Mouse (Mus musculus) CD8-positive naive resting alpha-beta T cell, adult 2 months (primary cell): ENCODE measurements around the gene Ppard.

Experiments used
- DNase-seq, 2 experiments: peaks; one replicate each; pipeline ENCODE4 v3.0.0; 2022; ENCODE audit warnings: low read depth in 2 of 2, low spot score in 2 of 2

The Ppard gene

GRCm38 (mm10) chr17:28332113-28332914 lies 99.8 kb downstream of the Ppard start:
- DNase-seq: no peak

GRCm38 (mm10) chr17:28332915-28333546 lies 100.5 kb downstream of the Ppard start:
- no peak for DNase-seq

GRCm38 (mm10) chr17:28335267-28335666 lies 102.8 kb downstream of the Ppard start:
- no peak for DNase-seq

GRCm38 (mm10) chr17:28337547-28337946 lies 105.0 kb downstream of the Ppard start:
- DNase-seq: no peak

GRCm38 (mm10) chr17:28340578-28340977 lies 108.1 kb downstream of the Ppard start:
- DNase-seq: no peak

GRCm38 (mm10) chr17:28341091-28341490 lies 108.6 kb downstream of the Ppard start:
- DNase-seq: no peak

- no peak for DNase-seq
Measured at GRCm38 (mm10) chr17:28344050-28344607, 111.6 kb downstream of the Ppard start.

GRCm38 (mm10) chr17:28344670-28345069 lies 112.2 kb downstream of the Ppard start:
- no peak for DNase-seq

- DNase-seq: no peak
Measured at GRCm38 (mm10) chr17:28345271-28345721, 112.8 kb downstream of the Ppard start.

GRCm38 (mm10) chr17:28345882-28346281 lies 113.4 kb downstream of the Ppard start:
- no peak for DNase-seq

- no peak for DNase-seq
Measured at GRCm38 (mm10) chr17:28347327-28347726, 114.8 kb downstream of the Ppard start.

GRCm38 (mm10) chr17:28348211-28348610 lies 115.7 kb downstream of the Ppard start:
- no peak for DNase-seq

GRCm38 (mm10) chr17:28349264-28349880 lies 116.9 kb downstream of the Ppard start:
- DNase-seq: no peak

- DNase-seq: no peak
Measured at GRCm38 (mm10) chr17:28349901-28350465, 117.5 kb downstream of the Ppard start.

- peak in 1 of 2 experiments; percentile 40 for DNase-seq
Measured at GRCm38 (mm10) chr17:28350466-28351352, 118.2 kb downstream of the Ppard start, which contains the start of gene Tead3. Gene Tead3, minus strand, starts transcription at chr17:28350817.
